Mouse (Mus musculus) embryonic facial prominence, embryonic 14.5 days (tissue): ENCODE measurements at regions not wholly inside any gene's neighbourhood (a gene's known extent, or its start where the extent isn't known, plus 50 kb on each side); places are given as distances from the start of the nearest gene placed in this dataset.
"Not testable (repeated sequence)": the region's sequence is repeated elsewhere in the genome, so short reads cannot be mapped to it uniquely, and the experiment has no call there.

Source experiments
- ATAC-seq: fragments of 200-750 bp; cut with Nextera tagmentation; 2 replicates; pipeline ENCODE4 v1.8.0; 2017; ENCODE audit warnings: low read depth, moderate number of reproducible peaks, moderate TSS enrichment
- DNase-seq: peaks from one replicate; pipeline ENCODE4 v3.0.0-alpha.2; 2015; ENCODE audit warnings: low spot score
- H3K27ac ChIP-seq: fragments of 300-500 bp; sonication (generic); replicated peaks from 2 replicates; pipeline ENCODE4 v1.5.1; 2014; ENCODE audit warnings: low read depth, mild to moderate bottlenecking, low read length, moderate library complexity
- H3K27me3 ChIP-seq: fragments of 300-500 bp; sonication (generic); replicated peaks from 2 replicates; pipeline ENCODE4 v1.6.1; 2014; ENCODE audit warnings: low read length; ENCODE audit not compliant: control insufficient read depth, insufficient read depth
- H3K36me3 ChIP-seq: fragments of 300-500 bp; sonication (generic); 2 replicates; pipeline ENCODE4 v1.6.1; 2014; ENCODE audit warnings: low read length, mixed read lengths; ENCODE audit not compliant: control insufficient read depth, insufficient read depth
- H3K4me1 ChIP-seq: fragments of 300-500 bp; sonication (generic); 2 replicates; pipeline ENCODE4 v1.6.1; 2014; ENCODE audit warnings: antibody characterized with exemption, low read length; ENCODE audit not compliant: control insufficient read depth, insufficient read depth
- H3K4me2 ChIP-seq: fragments of 300-500 bp; sonication (generic); 2 replicates; pipeline ENCODE4 v1.6.1; 2014; ENCODE audit warnings: low read depth, mild to moderate bottlenecking, low read length, moderate library complexity, mixed read lengths
- H3K4me3 ChIP-seq: fragments of 300-500 bp; sonication (generic); 2 replicates; pipeline ENCODE4 v1.5.1; 2014; ENCODE audit warnings: low read depth, mild to moderate bottlenecking, low read length
- H3K9ac ChIP-seq: fragments of 300-500 bp; sonication (generic); 2 replicates; pipeline ENCODE4 v1.6.1; 2014; ENCODE audit warnings: low read depth, mild to moderate bottlenecking, low read length, moderate library complexity, mixed read lengths
- H3K9me3 ChIP-seq: fragments of 300-500 bp; sonication (generic); 2 replicates; pipeline ENCODE4 v1.6.1; 2016; ENCODE audit warnings: low read length; ENCODE audit not compliant: control insufficient read depth
- WGBS: fragments of 180-500 bp; shearing (Covaris S2); extraction: QIAGEN DNeasy Blood & Tissue Kit; methylation state at CpG from one replicate; pipeline ENCODE4 v1.1.7; 2014; 5-methylcytosine and 5-hydroxymethylcytosine counted together

- DNase-seq (no peak), ATAC-seq (no peak)
- no peaks in the 10 kb centered on the region for H3K27me3 ChIP-seq
- no peak overlapping the region for H3K27ac ChIP-seq
- 86% methylated on average over 7 of the region's 7 CpGs for WGBS
- H3K4me2 ChIP-seq: no peak overlapping the region
- no peaks in the 10 kb centered on the region for H3K36me3 ChIP-seq
- H3K4me1 ChIP-seq: no peaks in the 10 kb centered on the region
- H3K4me3 ChIP-seq: no peak overlapping the region
- H3K9ac ChIP-seq: no peak overlapping the region
- no peaks in the 10 kb centered on the region for H3K9me3 ChIP-seq
Measured at GRCm38 (mm10) chr7:73688451-73688850, 51.7 kb upstream of the Fam174b start.

- DNase-seq, H3K36me3 ChIP-seq, H3K4me2 ChIP-seq, H3K4me1 ChIP-seq, H3K27me3 ChIP-seq, H3K27ac ChIP-seq, H3K4me3 ChIP-seq, ATAC-seq, H3K9me3 ChIP-seq, H3K9ac ChIP-seq: not testable (repeated sequence)
- 92% methylated on average over 15 of the region's 17 CpGs for WGBS
Measured at GRCm38 (mm10) chr7:73686245-73686644, 53.9 kb upstream of the Fam174b start.

GRCm38 (mm10) chr7:73682756-73683155 is 57.3 kb upstream of the Fam174b start:
- WGBS: 50% methylated on average over 5 of the region's 5 CpGs
- Histone ChIP-seq H3K27ac (no peak overlapping the region), H3K27me3 (no peaks in the 10 kb centered on the region; the same call in 1 of the 2 replicates), H3K4me1 (no peaks in the 10 kb centered on the region), H3K36me3 (no peaks in the 10 kb centered on the region), H3K9ac (no peak overlapping the region), H3K4me2 (no peak overlapping the region), H3K9me3 (no peaks in the 10 kb centered on the region), H3K4me3 (no peak overlapping the region)
- ATAC-seq (no peak), DNase-seq (peak; percentile 23)

GRCm38 (mm10) chr7:73670598-73670997 is 69.5 kb upstream of the Fam174b start:
- Histone ChIP-seq H3K9me3 (no peaks in the 10 kb centered on the region), H3K4me2 (no peak overlapping the region), H3K4me3 (no peak overlapping the region), H3K9ac (no peak overlapping the region), H3K27ac (no peak overlapping the region), H3K4me1 (0 out of 2 replicates have a peak, but pooled peaks cover 3% of the 10 kb centered on the region), H3K36me3 (no peaks in the 10 kb centered on the region), H3K27me3 (no peaks in the 10 kb centered on the region)
- WGBS: 17% methylated on average over 4 of the region's 4 CpGs
- ATAC-seq (no peak), DNase-seq (no peak)

- WGBS: 40% methylated on average over 2 of the region's 2 CpGs
- H3K4me3 ChIP-seq: no peak overlapping the region
Measured at GRCm38 (mm10) chr7:73668791-73669190, 71.3 kb upstream of the Fam174b start.

GRCm38 (mm10) chr7:73666921-73667675 is 73.0 kb upstream of the Fam174b start:
- WGBS: 60% methylated on average over 14 of the region's 14 CpGs
- Histone ChIP-seq H3K4me1 (0 out of 2 replicates have a peak, but pooled peaks cover 7% of the 10 kb centered on the region), H3K27me3 (no peaks in the 10 kb centered on the region), H3K27ac (no peak overlapping the region), H3K4me2 (0 out of 2 replicates have a peak overlapping the region, but pooled peaks have one; percentile 7), H3K9ac (no peak overlapping the region), H3K9me3 (no peaks in the 10 kb centered on the region), H3K4me3 (no peak overlapping the region), H3K36me3 (no peaks in the 10 kb centered on the region)
- DNase-seq (peak; percentile 91), ATAC-seq (peak; percentile 72)

More at GRCm38 (mm10) chr7:73668791-73669190, 71.3 kb upstream of the Fam174b start:
- 0 out of 2 replicates have a peak, but pooled peaks cover 7% of the 10 kb centered on the region for H3K4me1 ChIP-seq
- H3K36me3 ChIP-seq: no peaks in the 10 kb centered on the region
- DNase-seq (no peak), ATAC-seq (no peak)
- no peaks in the 10 kb centered on the region for H3K27me3 ChIP-seq
- no peak overlapping the region for H3K27ac ChIP-seq
- H3K9ac ChIP-seq: no peak overlapping the region
- H3K9me3 ChIP-seq: no peaks in the 10 kb centered on the region
- H3K4me2 ChIP-seq: no peak overlapping the region

- ATAC-seq: peak; percentile 42; the same call in 1 of the 2 replicates
Measured at GRCm38 (mm10) chr7:73664962-73665361, 75.1 kb upstream of the Fam174b start.

GRCm38 (mm10) chr7:73662536-73662935 is 77.6 kb upstream of the Fam174b start:
- H3K4me3 ChIP-seq: no peak overlapping the region
- H3K27me3 ChIP-seq: no peaks in the 10 kb centered on the region
- peaks cover 7% of the 10 kb centered on the region; the same call in 1 of the 2 replicates for H3K4me1 ChIP-seq
- H3K4me2 ChIP-seq: no peak overlapping the region
- H3K36me3 ChIP-seq: no peaks in the 10 kb centered on the region
- H3K9me3 ChIP-seq: no peaks in the 10 kb centered on the region
- 63% methylated on average over 9 of the region's 9 CpGs for WGBS
- no peak overlapping the region for H3K27ac ChIP-seq
- no peak overlapping the region for H3K9ac ChIP-seq
- no peak for DNase-seq
- ATAC-seq: no peak

More at GRCm38 (mm10) chr7:73664962-73665361, 75.1 kb upstream of the Fam174b start:
- Histone ChIP-seq H3K9ac (no peak overlapping the region), H3K27me3 (no peaks in the 10 kb centered on the region), H3K4me1 (0 out of 2 replicates have a peak, but pooled peaks cover 7% of the 10 kb centered on the region), H3K4me2 (no peak overlapping the region), H3K9me3 (no peaks in the 10 kb centered on the region), H3K27ac (no peak overlapping the region), H3K4me3 (no peak overlapping the region), H3K36me3 (no peaks in the 10 kb centered on the region)
- no peak for DNase-seq
- WGBS: 71% methylated on average over 6 of the region's 6 CpGs

GRCm38 (mm10) chr7:73661901-73662300 is 78.2 kb upstream of the Fam174b start:
- no peak overlapping the region for H3K27ac ChIP-seq
- no peak overlapping the region for H3K9ac ChIP-seq
- DNase-seq: no peak
- peaks cover 10% of the 10 kb centered on the region; the same call in 1 of the 2 replicates for H3K4me1 ChIP-seq
- no peak overlapping the region for H3K4me3 ChIP-seq
- no peak overlapping the region for H3K4me2 ChIP-seq
- no peaks in the 10 kb centered on the region for H3K36me3 ChIP-seq
- WGBS: 88% methylated on average over 3 of the region's 3 CpGs
- no peak for ATAC-seq
- H3K27me3 ChIP-seq: no peaks in the 10 kb centered on the region
- no peaks in the 10 kb centered on the region for H3K9me3 ChIP-seq
